Mouse (Mus musculus) CH12.LX (cell line): ENCODE data around the gene Slu7. TPM values are rescaled to one million over a fixed set of nuclear protein-coding genes. Genes with fewer than 3 reads are reported as not detected.

Experiments
- DNase-seq: peaks from one replicate; pipeline ENCODE4 v3.0.0-alpha.2; 2013; ENCODE audit errors: extremely low read depth
- H3K27ac ChIP-seq: 2 replicates; pipeline ENCODE4 v1.5.1; 2012; ENCODE audit warnings: low read depth, mild to moderate bottlenecking, control low read depth, moderate library complexity; ENCODE audit not compliant: insufficient read depth
- H3K27me3 ChIP-seq: replicated peaks from 2 replicates; pipeline ENCODE3; 2012; ENCODE audit warnings: inconsistent platforms
- H3K36me3 ChIP-seq, 2 experiments: replicated peaks in 1 of 2; 2 replicates each; pipeline versions ENCODE3 to v1.6.1; 2012; ENCODE audit warnings: inconsistent platforms in 1 of 2, low read length in 1 of 2, mild to moderate bottlenecking in 1 of 2, mixed read lengths in 1 of 2, moderate library complexity in 1 of 2; ENCODE audit not compliant: control insufficient read depth in 1 of 2, insufficient read depth in 1 of 2
- H3K4me1 ChIP-seq, 2 experiments: 2 replicates each; pipeline ENCODE4 v1.6.1; 2012; ENCODE audit warnings: inconsistent platforms in 1 of 2, moderate library complexity in 1 of 2; ENCODE audit not compliant: insufficient read depth in 2 of 2, control insufficient read depth in 1 of 2
- H3K4me2 ChIP-seq: 2 replicates; pipeline ENCODE4 v1.6.1; 2012; ENCODE audit warnings: low read depth, mild to moderate bottlenecking, control low read depth; ENCODE audit not compliant: poor library complexity, insufficient read depth, severe bottlenecking
- H3K4me3 ChIP-seq, 3 experiments: fragments of 150-350 bp in 1 of 3; sonication (generic) in 1 of 3; replicated peaks in 1 of 3; 2 replicates each; pipeline versions ENCODE3 to v1.5.1; 2011 to 2012; ENCODE audit warnings: low read depth in 2 of 3, low read length in 2 of 3, mild to moderate bottlenecking in 2 of 3, moderate library complexity in 2 of 3, control low read depth in 1 of 3, improper control_type of control experiment in 1 of 3, inconsistent platforms in 1 of 3, mixed read lengths in 1 of 3; ENCODE audit not compliant: poor library complexity in 1 of 3
- H3K79me2 ChIP-seq: replicated peaks from 2 replicates; pipeline ENCODE4 v1.6.1; 2012; ENCODE audit warnings: mild to moderate bottlenecking, moderate library complexity; ENCODE audit not compliant: control insufficient read depth, poor library complexity, insufficient read depth, severe bottlenecking; ENCODE audit errors: extremely low read depth
- H3K9ac ChIP-seq: 2 replicates; pipeline ENCODE4 v1.6.1; 2012; ENCODE audit warnings: low read depth, mild to moderate bottlenecking, control low read depth, moderate library complexity; ENCODE audit not compliant: insufficient read depth
- H3K9me3 ChIP-seq: replicated peaks from 2 replicates; pipeline ENCODE3; 2012; ENCODE audit warnings: low read length, inconsistent platforms, mixed read lengths
- BHLHE40 ChIP-seq: IDR thresholded peaks from 2 replicates; pipeline ENCODE4 v1.6.1; 2011; ENCODE audit warnings: mild to moderate bottlenecking, low read depth, low read length, improper control_type of control experiment
- CTCF ChIP-seq, 2 experiments: IDR thresholded peaks in 1 of 2; conservative IDR thresholded peaks in 1 of 2; 2 replicates each; pipeline ENCODE4 v1.5.1; 2011 to 2012; ENCODE audit warnings: low read depth in 2 of 2, low read length in 2 of 2, improper control_type of control experiment in 1 of 2, inconsistent platforms in 1 of 2, mild to moderate bottlenecking in 1 of 2, moderate library complexity in 1 of 2
- ETS1 ChIP-seq: conservative IDR thresholded peaks from 2 replicates; pipeline ENCODE4 v1.6.1; 2012; ENCODE audit warnings: low read depth, mild to moderate bottlenecking, inconsistent platforms, low read length, improper control_type of control experiment, moderate library complexity
- GABPA ChIP-seq: IDR thresholded peaks from 2 replicates; pipeline ENCODE4 v1.6.1; 2012; ENCODE audit warnings: low read depth, low read length, improper control_type of control experiment, inconsistent platforms; ENCODE audit not compliant: insufficient replicate concordance
- JUN ChIP-seq: IDR thresholded peaks from 2 replicates; pipeline ENCODE4 v1.6.1; 2011; ENCODE audit warnings: low read depth, mild to moderate bottlenecking, low read length, improper control_type of control experiment, moderate library complexity; ENCODE audit not compliant: insufficient read depth
- JUND ChIP-seq: conservative IDR thresholded peaks from 2 replicates; pipeline ENCODE4 v1.6.1; 2011; ENCODE audit warnings: low read depth, low read length, improper control_type of control experiment
- MXI1 ChIP-seq: IDR thresholded peaks from 2 replicates; pipeline ENCODE4 v1.6.1; 2011; ENCODE audit warnings: mild to moderate bottlenecking, low read depth, low read length, improper control_type of control experiment
- PAX5 ChIP-seq: IDR thresholded peaks from 2 replicates; pipeline ENCODE4 v1.6.1; 2012; ENCODE audit warnings: low read length, inconsistent platforms, mixed read lengths
- TBP ChIP-seq: conservative IDR thresholded peaks from 2 replicates; pipeline ENCODE4 v1.6.1; 2011; ENCODE audit warnings: low read depth, low read length, improper control_type of control experiment
- USF2 ChIP-seq: conservative IDR thresholded peaks from 2 replicates; pipeline ENCODE4 v1.6.1; 2011; ENCODE audit warnings: low read depth, low read length, improper control_type of control experiment
- dilution Hi-C: fragments of 300-500 bp; cut with MboI; formaldehyde crosslinking; loops from 2 replicates; pipeline ENCODE4 v1.14.3; 2020; ENCODE audit warnings: low sequenced_read_pairs; ENCODE audit not compliant: extremely low pct_unique_long_range_greater_than_20kb, extremely low pct_ligation_motif_present
- in situ Hi-C: fragments of 300-500 bp; cut with MboI; formaldehyde crosslinking; loops from 3 replicates; pipeline ENCODE4 v1.14.3; 2019; ENCODE audit warnings: low sequenced_read_pairs, low pct_ligation_motif_present, low pct_unique_long_range_greater_than_20kb, mixed read lengths
- polyA plus RNA-seq: library from polyadenylated mRNA; unstranded; fragments of >175 nt; gene quantifications from 2 replicates; pipeline ENCODE4 v1.2.1, GENCODE M21; 2012; ENCODE audit warnings: low read depth; ENCODE audit not compliant: insufficient read length
- total RNA-seq, 2 experiments: library from RNA; depleted of rRNA; stranded (reverse); fragments of 300-350 nt in 1 of 2; fragments of >200 nt in 1 of 2; gene quantifications; 2 replicates each; pipeline ENCODE4 v1.2.3; 2012 to 2014

Gene Slu7
- total and polyA plus RNA-seq, 3 experiments, result 41.6 to 66.8 (median 60.3) TPM

GRCm38 (mm10) chr11:43479376-43479775 is 45.8 kb downstream of the Slu7 start:
- no peak overlapping the region for H3K9ac ChIP-seq
- peaks cover 16% of the 10 kb centered on the region for H3K27me3 ChIP-seq
- H3K27ac ChIP-seq, result no peak overlapping the region
- no peak overlapping the region for H3K4me3 ChIP-seq
- dilution Hi-C loops, result no loop called here
- no peaks in the 10 kb centered on the region for H3K9me3 ChIP-seq
- no peak overlapping the region for H3K4me2 ChIP-seq
- in situ Hi-C loops, result no loop called here
- TF ChIP-seq CTCF (conservative IDR thresholded peaks at IDR 0.05 in 1 of 2, IDR thresholded peaks at IDR 0.05 in 1 of 2; ENCODE audit: low read depth in 2 of 2, low read length in 2 of 2) (no peak), USF2 (no peak)
- no peaks in the 10 kb centered on the region for H3K79me2 ChIP-seq
- DNase-seq, result no peak
- peaks cover 6 to 11% of the 10 kb centered on the region in 2 experiments; a peak in 3 of 4 replicates for H3K4me1 ChIP-seq
- no peaks in the 10 kb centered on the region for H3K36me3 ChIP-seq

- no peak overlapping the region for H3K9ac ChIP-seq
- no peak for DNase-seq
- H3K4me3 ChIP-seq, result no peak overlapping the region
- H3K9me3 ChIP-seq, result no peaks in the 10 kb centered on the region
- peaks cover 5 to 6% of the 10 kb centered on the region in 2 experiments; a peak in 3 of 4 replicates for H3K4me1 ChIP-seq
- in situ Hi-C loops, result no loop called here
- TF ChIP-seq GABPA, result no peak
- no peak for TF ChIP-seq PAX5
- no peak for TF ChIP-seq JUN
- peaks cover 21% of the 10 kb centered on the region for H3K27me3 ChIP-seq
- no peak overlapping the region for H3K27ac ChIP-seq
- no peaks in the 10 kb centered on the region for H3K36me3 ChIP-seq
- dilution Hi-C loops, result no loop called here
- no peaks in the 10 kb centered on the region for H3K79me2 ChIP-seq
- H3K4me2 ChIP-seq, result no peak overlapping the region
Observed at GRCm38 (mm10) chr11:43480561-43480960, 47.0 kb downstream of the Slu7 start.

- Histone ChIP-seq H3K79me2 (no peaks in the 10 kb centered on the region), H3K27me3 (peaks cover 32% of the 10 kb centered on the region), H3K9ac (no peak overlapping the region), H3K36me3 (no peaks in the 10 kb centered on the region), H3K27ac (no peak overlapping the region), H3K4me2 (no peak overlapping the region), H3K9me3 (no peaks in the 10 kb centered on the region), H3K4me1 (peaks cover 5 to 6% of the 10 kb centered on the region in 2 experiments; a peak in 3 of 4 replicates), H3K4me3 (no peak overlapping the region)
- TF ChIP-seq BHLHE40 (no peak), TBP (no peak), JUND (no peak), MXI1 (no peak), ETS1 (no peak)
- DNase-seq, result no peak
- dilution Hi-C loops (no loop called here), in situ Hi-C loops (no loop called here)
Observed at GRCm38 (mm10) chr11:43481672-43482522, 48.4 kb downstream of the Slu7 start.
